Mouse (Mus musculus) olfactory bulb, adult 2 months (tissue): ENCODE results near the gene Hsf4.

Source experiments
- CTCF ChIP-seq: fragments of 200-500 bp; IDR thresholded peaks from 2 replicates; pipeline ENCODE4 v1.5.1; 2012; ENCODE audit warnings: low read depth, mild to moderate bottlenecking, low read length, moderate library complexity; ENCODE audit not compliant: insufficient read depth
- POLR2A ChIP-seq: fragments of 200-500 bp; IDR thresholded peaks from 2 replicates; pipeline ENCODE4 v1.6.1; 2012; ENCODE audit warnings: mild to moderate bottlenecking, low read depth, low read length, moderate library complexity; ENCODE audit not compliant: insufficient read depth

DNA sequence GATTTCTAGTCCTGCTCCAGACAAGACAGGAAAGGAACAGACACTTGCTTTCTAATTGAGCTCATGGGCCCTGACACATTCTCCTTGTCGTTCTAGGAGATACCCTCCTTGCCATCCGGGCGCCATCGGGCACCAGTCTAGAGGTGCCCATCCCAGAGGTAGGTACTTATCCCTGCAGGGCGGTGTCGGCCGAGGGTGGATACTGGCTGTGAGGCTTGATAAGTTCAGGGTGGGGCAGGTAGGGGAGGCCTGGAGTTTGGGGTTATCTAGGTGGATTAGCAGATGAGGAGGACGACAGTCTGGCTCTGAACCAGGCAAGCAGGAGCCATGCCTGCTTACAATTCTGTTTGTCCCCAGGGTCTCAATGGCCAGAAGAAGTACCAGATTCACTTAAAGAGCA lies 30.4 kb downstream of the Hsf4 start:
- TF ChIP-seq POLR2A (no peak), CTCF (no peak)
